Mouse (Mus musculus) CH12F3 (cell line): ENCODE results near the gene Pde3a.

Experiments used
- in situ Hi-C: fragments of 300-500 bp; cut with MboI; formaldehyde crosslinking; loops from 2 replicates; pipeline ENCODE4 v1.14.3; 2020; ENCODE audit warnings: low sequenced_read_pairs

The Pde3a gene

DNA sequence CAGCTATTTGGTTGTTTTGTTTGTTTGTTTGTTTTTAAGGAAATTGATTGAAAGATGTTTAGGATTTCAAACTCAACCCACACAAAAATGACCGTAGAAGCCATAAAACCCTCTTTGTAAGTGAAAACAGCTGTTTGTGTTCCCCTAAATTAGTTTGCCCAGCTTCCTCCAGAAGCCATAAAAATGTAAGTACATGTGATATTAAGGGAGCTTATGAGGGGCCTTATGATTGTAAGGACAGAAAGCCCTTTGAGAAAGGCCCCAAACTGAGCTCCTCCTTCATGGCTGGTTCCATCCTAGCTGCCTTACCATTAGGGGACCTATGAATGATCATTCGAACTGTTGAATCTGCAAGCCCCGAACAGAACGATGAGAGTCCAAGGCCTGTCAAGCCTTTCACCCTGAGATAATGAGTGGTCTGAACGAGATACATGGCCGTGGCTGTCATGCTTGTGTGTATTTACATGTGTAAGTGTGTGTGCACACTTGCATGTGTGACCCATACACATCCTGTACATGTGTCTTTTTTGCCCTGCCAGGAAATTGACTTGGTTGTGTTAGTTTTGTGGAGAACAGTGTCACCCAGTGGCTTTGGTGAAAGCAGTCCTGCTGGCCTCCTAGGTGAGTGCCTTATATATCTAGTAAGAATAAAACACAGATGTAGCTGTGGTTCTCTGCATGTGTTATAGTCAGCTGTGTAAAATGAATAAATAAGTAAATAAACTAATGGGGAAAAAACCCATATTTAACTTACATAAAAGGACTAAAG lies 8.5 kb downstream of the Pde3a start:
- in situ Hi-C loops: loop anchor here (10.0 kb wide), 1 partner anchor 483 kb away; no protein-coding TSS in a partner anchor

DNA sequence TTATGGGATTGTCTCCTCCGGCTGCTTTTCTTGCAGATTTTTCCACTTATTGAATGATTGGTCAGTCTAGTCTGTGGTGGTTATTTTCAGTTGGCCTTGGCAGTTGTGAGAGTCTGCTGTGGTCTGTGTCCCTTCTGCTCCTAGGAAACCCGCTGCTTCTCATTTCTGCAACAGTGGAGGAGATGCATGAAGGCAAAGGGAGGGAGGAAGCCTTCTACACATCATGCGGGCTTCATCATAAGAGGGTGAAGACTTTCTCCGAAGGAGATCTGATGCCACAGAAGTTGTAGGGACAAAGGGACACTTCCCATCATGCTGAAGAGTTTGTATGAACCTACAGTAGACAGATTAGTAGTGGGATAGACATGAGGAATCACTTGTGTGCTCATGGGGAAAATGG lies 16.2 kb downstream of the Pde3a start:
- in situ Hi-C loops: no loop called here

- in situ Hi-C loops: no loop called here
Observed at GRCm38 (mm10) chr6:141267888-141268570, 19.0 kb downstream of the Pde3a start.

DNA sequence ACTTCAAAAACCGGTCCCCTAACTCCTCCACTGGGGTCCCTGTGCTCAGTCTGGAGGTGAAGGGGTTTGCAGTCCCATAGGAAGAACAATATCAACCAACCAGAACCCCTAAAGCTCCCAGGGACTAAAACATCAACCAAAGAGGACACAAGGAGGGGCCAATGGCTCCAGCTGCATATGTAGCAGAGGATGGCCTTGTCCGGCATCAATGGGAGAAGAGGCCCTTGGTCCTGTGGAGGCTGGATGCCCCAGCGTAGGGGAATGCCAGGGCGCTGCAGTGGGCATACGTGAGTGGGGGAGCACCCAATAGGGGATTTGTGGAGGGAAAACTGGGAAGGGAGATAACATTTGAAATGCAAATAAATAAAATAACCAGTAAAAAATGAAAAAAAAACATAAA lies 19.8 kb downstream of the Pde3a start:
- in situ Hi-C loops: no loop called here

DNA sequence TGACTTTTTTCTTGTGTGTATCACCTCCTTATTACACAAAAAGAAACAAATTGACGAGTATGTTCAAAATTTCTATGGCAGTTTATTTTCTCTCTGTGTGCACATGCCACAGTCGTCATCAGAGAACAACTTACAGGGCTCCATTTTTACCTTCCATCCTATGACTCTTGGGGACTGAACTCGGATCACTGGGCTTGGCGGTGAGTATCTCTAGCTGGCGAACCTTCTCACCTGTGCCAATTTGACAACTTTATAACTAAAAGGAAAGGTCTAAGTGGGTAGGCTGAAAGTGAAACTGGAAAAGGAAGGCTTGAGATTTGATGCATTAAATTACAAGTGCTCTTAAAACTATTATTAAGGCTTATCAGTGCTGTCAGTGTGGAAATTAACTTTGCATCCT lies 22.1 kb downstream of the Pde3a start:
- in situ Hi-C loops: no loop called here

DNA sequence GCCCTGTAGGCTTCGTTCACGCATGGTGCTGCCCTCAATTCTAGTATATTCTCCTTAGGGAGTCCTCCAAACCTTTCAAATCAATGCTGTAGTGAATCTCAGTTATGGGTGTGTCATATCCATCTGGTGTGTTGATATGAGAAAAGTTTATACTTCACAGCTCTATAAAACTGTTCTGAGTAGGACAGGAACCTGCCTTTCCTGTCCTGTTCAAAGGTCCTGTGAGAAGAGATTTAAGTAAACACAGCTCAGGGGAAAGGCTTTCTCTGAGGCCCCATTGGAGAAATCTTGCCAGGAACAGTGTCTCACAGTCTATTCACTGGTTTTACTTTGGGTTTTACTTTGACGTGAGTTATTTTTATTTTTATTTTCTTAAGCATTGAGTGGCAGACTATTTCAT lies 22.5 kb downstream of the Pde3a start:
- in situ Hi-C loops: no loop called here

- in situ Hi-C loops: no loop called here
Observed at GRCm38 (mm10) chr6:141273685-141274084, 24.6 kb downstream of the Pde3a start.

DNA sequence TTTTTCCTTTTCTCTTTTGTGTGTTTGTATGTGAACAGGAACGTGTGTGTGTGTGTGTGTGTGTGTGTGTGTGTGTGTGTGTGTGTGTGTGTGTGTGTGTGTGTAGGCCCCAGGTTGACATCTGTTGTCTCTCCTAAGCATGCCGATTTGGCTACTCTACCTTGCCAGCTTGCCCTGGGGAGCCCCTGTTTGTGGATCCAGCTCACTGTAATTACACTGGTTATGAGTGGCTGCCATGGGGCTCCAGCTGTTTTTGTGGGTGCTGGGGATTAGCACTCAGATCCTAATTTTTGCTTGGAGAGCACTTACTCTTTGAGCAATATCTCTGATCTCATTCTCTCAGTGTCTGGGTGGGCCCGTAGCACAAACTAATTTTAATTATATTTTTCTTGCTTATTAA lies 32.6 kb downstream of the Pde3a start:
- in situ Hi-C loops: no loop called here

GRCm38 (mm10) chr6:141282796-141283195 lies 33.7 kb downstream of the Pde3a start:
- in situ Hi-C loops: no loop called here

GRCm38 (mm10) chr6:141291195-141291594 lies 42.1 kb downstream of the Pde3a start:
- in situ Hi-C loops: no loop called here

DNA sequence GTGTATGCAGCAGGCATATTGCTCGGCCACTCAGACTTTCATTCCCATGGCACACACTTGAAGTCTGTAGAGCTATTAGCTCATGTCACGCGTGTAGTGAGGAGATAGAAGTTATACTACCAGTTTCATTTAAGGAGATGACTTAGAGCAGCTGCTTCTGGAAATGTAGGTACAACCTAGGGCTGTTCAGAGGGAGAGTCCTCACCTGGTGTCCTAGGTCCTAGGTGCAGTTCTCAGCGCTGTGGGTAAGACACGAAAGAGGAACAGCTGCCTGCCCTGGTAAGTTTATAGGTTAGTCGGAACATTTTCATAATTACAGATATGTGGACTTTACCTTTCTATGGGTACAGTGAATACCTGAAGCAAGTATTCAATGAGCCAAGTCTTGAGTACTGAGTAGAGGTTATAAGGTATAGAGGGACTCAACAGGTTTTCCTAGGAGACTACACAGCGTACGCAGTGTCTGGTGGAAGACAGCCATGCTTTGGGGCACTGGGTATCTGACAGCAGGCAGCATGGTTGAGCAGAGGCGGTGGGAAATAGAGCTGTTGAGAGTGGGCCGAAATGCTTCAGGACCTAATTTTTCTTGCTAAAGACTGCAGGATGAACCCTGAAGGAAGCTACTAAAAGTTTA lies 43.9 kb downstream of the Pde3a start:
- in situ Hi-C loops: no loop called here

GRCm38 (mm10) chr6:141293460-141293853 lies 44.4 kb downstream of the Pde3a start:
- in situ Hi-C loops: no loop called here

DNA sequence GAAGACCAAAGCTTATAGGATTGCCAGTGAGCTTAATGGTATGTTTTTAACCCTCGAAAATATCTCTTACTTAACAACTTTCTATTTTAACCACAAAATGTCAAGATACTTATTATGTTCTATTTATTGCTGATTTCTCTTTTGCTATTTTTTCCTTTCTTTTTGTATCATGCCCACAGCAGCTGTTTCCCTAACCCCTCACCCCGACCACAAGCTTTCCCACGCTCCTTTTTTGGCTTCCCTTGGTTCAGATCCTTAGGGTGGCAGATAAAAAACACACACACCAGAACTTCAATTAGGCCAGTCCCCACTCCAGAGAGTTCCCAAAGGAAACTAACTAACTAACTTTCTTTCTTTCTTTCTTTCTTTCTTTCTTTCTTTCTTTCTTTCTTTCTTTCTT lies 46.2 kb downstream of the Pde3a start:
- in situ Hi-C loops: no loop called here

DNA sequence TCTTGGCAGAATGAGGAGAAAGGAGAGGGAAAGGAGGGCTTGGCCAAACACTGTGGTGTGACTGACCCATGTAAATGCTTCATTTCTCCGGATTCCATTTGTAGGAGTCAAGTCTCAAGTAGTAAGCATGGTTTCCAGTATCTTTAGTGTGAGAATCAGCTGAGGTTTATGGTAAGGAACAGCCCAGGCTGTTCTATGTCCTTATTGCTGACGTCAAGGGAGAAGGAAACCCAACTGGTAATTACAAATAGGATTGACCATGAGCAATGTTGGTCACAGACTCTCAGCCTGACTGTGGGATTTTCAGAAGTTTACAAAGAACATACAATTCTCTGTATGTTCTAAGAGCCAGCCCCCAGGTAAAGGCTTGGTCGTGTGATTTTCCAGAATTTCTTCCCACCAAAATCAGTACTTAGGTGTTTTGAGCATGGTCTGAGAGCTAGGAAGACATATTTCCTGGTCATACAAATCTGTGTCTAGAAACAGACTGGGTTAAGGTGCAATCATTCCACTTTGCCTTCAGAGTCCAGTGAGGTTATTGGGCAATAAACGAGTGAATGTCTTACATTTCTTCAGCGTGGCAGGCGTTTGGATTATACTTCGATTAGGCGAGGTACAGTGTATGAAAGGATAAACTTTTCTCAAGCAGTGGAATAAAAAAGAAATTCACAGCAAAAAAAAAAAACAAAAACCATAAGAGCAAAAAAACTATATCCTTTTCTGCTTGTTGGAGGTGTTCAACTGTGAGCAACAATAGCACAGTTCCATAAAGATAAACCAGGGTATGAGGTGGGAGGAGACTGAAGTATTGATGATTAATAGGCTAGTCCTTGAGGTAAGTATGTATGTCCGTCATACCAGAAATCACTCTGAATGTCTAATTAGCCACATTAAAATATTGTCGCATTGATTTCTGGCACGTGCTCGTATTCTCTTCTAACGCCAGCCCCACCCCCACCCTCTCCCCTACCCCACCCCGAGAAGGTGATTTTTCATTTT lies 53.0 kb downstream of the Pde3a start:
- in situ Hi-C loops: no loop called here

DNA sequence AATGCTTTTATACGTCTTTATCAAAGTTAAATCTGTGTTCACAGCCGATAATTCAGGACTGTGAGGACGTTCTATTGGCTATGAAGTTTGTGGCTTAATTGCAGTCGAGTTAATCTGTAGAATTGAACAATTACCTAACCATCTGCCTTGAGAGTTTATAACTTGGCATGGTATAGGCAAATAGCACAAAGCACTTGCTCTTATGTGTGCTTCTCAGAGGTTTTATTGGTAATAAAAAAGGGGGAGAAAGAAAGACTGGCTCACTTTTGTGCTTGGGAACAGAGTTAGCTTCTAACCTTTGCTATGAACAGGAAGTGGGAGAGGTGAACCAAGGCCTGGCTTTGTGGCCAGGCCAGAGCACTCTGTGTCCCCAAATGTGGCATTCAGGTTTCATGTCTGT lies 53.8 kb downstream of the Pde3a start:
- in situ Hi-C loops: no loop called here

DNA sequence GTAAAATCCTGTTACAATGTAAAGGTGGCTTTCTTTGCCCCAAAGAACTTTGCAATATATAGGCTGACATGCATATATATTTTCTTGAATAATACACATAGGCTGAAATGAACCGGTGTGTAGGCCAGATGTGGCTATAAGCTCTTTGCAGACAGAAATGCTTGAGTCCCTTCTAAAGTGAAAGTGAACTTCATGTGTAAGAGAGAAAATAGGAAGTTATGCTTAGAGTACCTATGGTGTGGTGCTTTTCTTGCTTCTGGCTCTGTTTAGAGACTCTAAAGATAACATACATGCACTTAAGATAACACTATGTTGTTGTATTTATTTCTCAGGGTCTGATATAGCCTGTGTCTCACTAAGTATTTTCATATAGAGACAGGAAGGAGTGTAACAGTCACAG lies 58.3 kb downstream of the Pde3a start:
- in situ Hi-C loops: no loop called here

DNA sequence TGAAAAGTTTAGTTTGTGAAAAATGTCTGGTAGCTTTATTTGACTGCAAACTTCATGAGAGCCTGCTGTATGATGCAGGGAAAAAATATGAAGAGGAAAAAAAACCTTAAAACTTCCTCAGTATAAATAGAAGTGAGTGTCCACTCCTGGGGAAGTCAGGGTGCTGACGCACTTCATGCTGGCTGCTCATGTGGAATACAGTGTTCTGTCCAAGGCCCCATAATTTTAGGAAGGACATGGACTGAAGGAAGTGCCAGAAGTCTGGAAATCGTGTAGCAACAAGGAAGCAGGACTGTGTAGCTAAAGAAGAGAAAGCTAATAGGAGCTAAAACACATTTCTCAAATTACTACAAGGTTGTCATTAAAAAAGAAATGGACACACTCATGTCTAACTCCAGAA lies 59.4 kb downstream of the Pde3a start:
- in situ Hi-C loops: no loop called here

GRCm38 (mm10) chr6:141309872-141310271 lies 60.8 kb downstream of the Pde3a start:
- in situ Hi-C loops: no loop called here

DNA sequence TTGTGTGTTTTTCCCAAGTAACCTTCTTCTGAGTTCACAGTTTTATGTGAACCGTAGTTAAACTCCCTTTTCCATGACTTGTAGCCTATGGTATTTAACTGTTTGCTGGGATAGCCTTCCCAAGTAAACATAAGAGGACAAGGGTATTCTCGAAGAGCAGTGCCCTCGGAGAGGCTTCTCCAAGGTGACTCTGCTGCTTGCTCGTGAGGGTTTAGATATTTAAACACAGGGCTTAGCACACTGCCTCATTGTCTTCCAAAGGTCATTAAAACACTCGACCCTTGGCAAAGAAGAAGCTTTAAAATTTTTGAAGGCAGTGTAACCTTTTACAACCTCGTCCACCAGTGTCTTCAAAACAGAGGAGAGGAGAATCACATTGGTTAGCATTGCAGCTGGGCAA lies 61.3 kb downstream of the Pde3a start:
- in situ Hi-C loops: no loop called here

- in situ Hi-C loops: no loop called here
Observed at GRCm38 (mm10) chr6:141311615-141312014, 62.5 kb downstream of the Pde3a start.

- in situ Hi-C loops: no loop called here
Observed at GRCm38 (mm10) chr6:141313112-141313511, 64.0 kb downstream of the Pde3a start.
